Mouse (Mus musculus) heart, adult 2 months (tissue): ENCODE measurements at regions not wholly inside any gene's neighbourhood (a gene's known extent, or its start where the extent isn't known, plus 50 kb on each side); places are given as distances from the start of the nearest gene placed in this dataset.

Source experiments
- DNase-seq, 2 experiments: peaks; one replicate each; pipeline ENCODE4 v3.0.0; 2021
- H3K27ac ChIP-seq: fragments of 200-600 bp; 2 replicates; pipeline ENCODE4 v1.8.1; 2022
- H3K27me3 ChIP-seq: fragments of 200-500 bp; 2 replicates; pipeline ENCODE4 v1.6.1; 2012; ENCODE audit warnings: mild to moderate bottlenecking, low read length, inconsistent platforms, mixed read lengths; ENCODE audit not compliant: control insufficient read depth, insufficient read depth
- H3K36me3 ChIP-seq: fragments of 200-500 bp; 2 replicates; pipeline ENCODE4 v1.6.1; 2012; ENCODE audit warnings: low read length, inconsistent platforms; ENCODE audit not compliant: control insufficient read depth, insufficient read depth
- H3K4me1 ChIP-seq: fragments of 200-500 bp; 2 replicates; pipeline ENCODE4 v1.6.1; 2011; ENCODE audit warnings: low read length; ENCODE audit not compliant: control insufficient read depth, insufficient read depth
- H3K4me3 ChIP-seq: fragments of 200-600 bp; 2 replicates; pipeline ENCODE4 v1.8.1; 2022
- H3K79me2 ChIP-seq: fragments of 200-500 bp; replicated peaks from 2 replicates; pipeline ENCODE4 v1.6.1; 2012; ENCODE audit warnings: mild to moderate bottlenecking, inconsistent platforms, low read length, moderate library complexity, mixed read lengths; ENCODE audit not compliant: control insufficient read depth, insufficient read depth
- H3K9ac ChIP-seq: fragments of 200-500 bp; 2 replicates; pipeline ENCODE4 v1.6.1; 2012; ENCODE audit warnings: low read depth, mild to moderate bottlenecking, control low read depth, inconsistent platforms, low read length, mixed read lengths
- CTCF ChIP-seq: fragments of 200-600 bp; IDR thresholded peaks from 2 replicates; pipeline ENCODE4 v1.8.1; 2022; ENCODE audit warnings: antibody characterized with exemption, mild to moderate bottlenecking, moderate library complexity
- EP300 ChIP-seq: fragments of 200-500 bp; IDR thresholded peaks from 2 replicates; pipeline ENCODE4 v1.6.1; 2011; ENCODE audit warnings: low read depth, low read length, control low read depth; ENCODE audit not compliant: insufficient read depth
- POLR2A ChIP-seq: fragments of 200-500 bp; IDR thresholded peaks from 2 replicates; pipeline ENCODE4 v1.6.1; 2011; ENCODE audit warnings: mild to moderate bottlenecking, low read depth, low read length, control low read depth; ENCODE audit not compliant: insufficient read depth
- WGBS: fragments of 180-500 bp; shearing (Covaris S2); methylation state at CpG from one replicate; pipeline ENCODE4 v1.1.7; 2018; 5-methylcytosine and 5-hydroxymethylcytosine counted together
- intact Hi-C: fragments of 180-260 bp; cut with DNase I; formaldehyde crosslinking; loops from one replicate; pipeline ENCODE4 v1.15.1; 2025

DNA sequence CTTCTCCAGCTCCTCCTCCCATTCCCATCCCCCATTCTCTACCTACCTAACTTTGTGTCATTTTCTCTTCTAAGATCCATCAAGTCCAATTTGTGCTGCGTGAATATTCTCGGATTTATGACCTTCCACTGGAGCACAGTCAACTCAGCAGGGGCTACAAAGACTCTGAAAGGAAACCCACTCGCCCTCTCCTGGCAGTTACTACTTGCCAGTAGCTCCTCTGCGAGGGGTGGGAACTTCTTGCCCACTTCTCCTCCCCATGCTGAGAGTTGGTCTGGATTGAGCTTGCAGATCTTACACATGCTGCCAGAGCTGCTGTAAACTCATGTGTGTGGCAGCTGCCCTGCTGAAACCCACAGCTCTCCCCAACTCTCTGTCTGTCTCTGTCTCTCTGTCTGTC, 57.1 kb upstream of the Rad23b start:
- no peak overlapping the region for H3K4me3 ChIP-seq
- H3K9ac ChIP-seq: no peak overlapping the region
- H3K27me3 ChIP-seq: no peaks in the 10 kb centered on the region; the same call in 1 of the 2 replicates
- no peak overlapping the region for H3K27ac ChIP-seq
- no peak for TF ChIP-seq CTCF
- no peak for DNase-seq
- intact Hi-C loops: no loop called here
- no peaks in the 10 kb centered on the region for H3K4me1 ChIP-seq
- WGBS: 73% methylated on average over 4 of the region's 4 CpGs
- H3K36me3 ChIP-seq: no peaks in the 10 kb centered on the region
- no peaks in the 10 kb centered on the region for H3K79me2 ChIP-seq

GRCm38 (mm10) chr4:55293347-55294079, 56.3 kb upstream of the Rad23b start:
- intact Hi-C loops: no loop called here
- DNase-seq: no peak
- WGBS: 20% methylated on average over 5 of the region's 5 CpGs
- no peak overlapping the region for H3K4me3 ChIP-seq
- no peaks in the 10 kb centered on the region; the same call in 1 of the 2 replicates for H3K27me3 ChIP-seq
- H3K27ac ChIP-seq: no peak overlapping the region
- no peaks in the 10 kb centered on the region for H3K4me1 ChIP-seq
- no peak for TF ChIP-seq CTCF
- no peak for TF ChIP-seq POLR2A
- no peak for TF ChIP-seq EP300
- no peaks in the 10 kb centered on the region for H3K36me3 ChIP-seq
- no peak overlapping the region for H3K9ac ChIP-seq
- H3K79me2 ChIP-seq: no peaks in the 10 kb centered on the region

GRCm38 (mm10) chr4:55294255-55294687, 55.6 kb upstream of the Rad23b start:
- Histone ChIP-seq H3K36me3 (no peaks in the 10 kb centered on the region), H3K27ac (no peak overlapping the region), H3K79me2 (no peaks in the 10 kb centered on the region), H3K4me3 (no peak overlapping the region), H3K4me1 (no peaks in the 10 kb centered on the region), H3K27me3 (no peaks in the 10 kb centered on the region; the same call in 1 of the 2 replicates), H3K9ac (no peak overlapping the region)
- WGBS: under 1% methylated on average over 14 of the region's 14 CpGs
- no peak for DNase-seq
- TF ChIP-seq POLR2A (no peak), EP300 (no peak), CTCF (no peak)
- intact Hi-C loops: no loop called here

GRCm38 (mm10) chr4:55297841-55298240, 52.0 kb upstream of the Rad23b start:
- H3K27ac ChIP-seq: no peak overlapping the region
- no peaks in the 10 kb centered on the region for H3K4me1 ChIP-seq
- intact Hi-C loops: no loop called here
- no peaks in the 10 kb centered on the region for H3K79me2 ChIP-seq
- TF ChIP-seq POLR2A (no peak), EP300 (no peak), CTCF (no peak)
- no peak overlapping the region for H3K9ac ChIP-seq
- WGBS: 78% methylated on average over 3 of the region's 3 CpGs
- no peaks in the 10 kb centered on the region for H3K36me3 ChIP-seq
- no peak for DNase-seq
- H3K27me3 ChIP-seq: no peaks in the 10 kb centered on the region; the same call in 1 of the 2 replicates
- no peak overlapping the region for H3K4me3 ChIP-seq
